In genomic region chr5:145205041-145205440, GRCm38 (mm10) we compare ENCODE assay signal across 8 mouse cellular contexts. TPM values are rescaled to one million over a fixed set of nuclear protein-coding genes. Genes with fewer than 3 reads are reported as not detected.
DNase-seq lines count a peak whose midpoint lies in the region; ATAC-seq and TF ChIP-seq lines count a peak whose summit lies in the region.

No protein-coding gene starts in this region.

- ATAC-seq in heart, embryonic 15.5 days (replicated peaks; ENCODE audit: insufficient number of reproducible peaks, insufficient read depth, low FRiP score, low read depth): no peak
- ATAC-seq in hindbrain, postnatal 0 days: no peak
- no peak for ATAC-seq in midbrain, embryonic 14.5 days (ENCODE audit: low FRiP score, low TSS enrichment)

- peaks cover 19% of the 10 kb centered on the region for H3K36me3 ChIP-seq in heart, embryonic 15.5 days
- no peaks in the 10 kb centered on the region for H3K36me3 ChIP-seq in hindbrain, postnatal 0 days (ENCODE audit: insufficient read depth, low read length)
- H3K36me3 ChIP-seq in midbrain, embryonic 14.5 days (ENCODE audit: control insufficient read depth, insufficient read depth, low read length): 0 out of 2 replicates have a peak, but pooled peaks cover under 1% of the 10 kb centered on the region

- TF ChIP-seq POLR2A in bone marrow macrophage, adult 2 months (IDR thresholded peaks at IDR 0.05; ENCODE audit: borderline replicate concordance, low read depth, low read length): no peak

- peak overlapping the region; percentile 70 for H3K9ac ChIP-seq in heart, embryonic 15.5 days
- peak overlapping the region; percentile 48 for H3K9ac ChIP-seq in hindbrain, postnatal 0 days (replicated peaks; ENCODE audit: low read length)
- no peak overlapping the region for H3K9ac ChIP-seq in midbrain, embryonic 14.5 days (replicated peaks; ENCODE audit: low read length)

- H3K4me1 ChIP-seq in heart, embryonic 15.5 days (replicated peaks): peaks cover 24% of the 10 kb centered on the region
- H3K4me1 ChIP-seq in bone marrow macrophage, adult 2 months (ENCODE audit: control insufficient read depth, insufficient read depth, low read length): peaks cover 8% of the 10 kb centered on the region
- peaks cover 13% of the 10 kb centered on the region for H3K4me1 ChIP-seq in hindbrain, postnatal 0 days (ENCODE audit: insufficient read depth, low read length)
- H3K4me1 ChIP-seq in midbrain, embryonic 14.5 days (ENCODE audit: control insufficient read depth, insufficient read depth, low read length): peaks cover 18% of the 10 kb centered on the region

- peak overlapping the region; percentile 84 for H3K4me2 ChIP-seq in heart, embryonic 15.5 days
- H3K4me2 ChIP-seq in hindbrain, postnatal 0 days (ENCODE audit: low read depth, low read length): peak overlapping the region; percentile 69
- peak overlapping the region; percentile 73 for H3K4me2 ChIP-seq in midbrain, embryonic 14.5 days (ENCODE audit: low read length)

- no peaks in the 10 kb centered on the region for H3K9me3 ChIP-seq in heart, embryonic 15.5 days (replicated peaks)
- no peaks in the 10 kb centered on the region for H3K9me3 ChIP-seq in hindbrain, postnatal 0 days (ENCODE audit: low read length)
- H3K9me3 ChIP-seq in midbrain, embryonic 14.5 days (ENCODE audit: control insufficient read depth, low read length): no peaks in the 10 kb centered on the region

- no peaks in the 10 kb centered on the region for H3K27me3 ChIP-seq in heart, embryonic 15.5 days
- no peaks in the 10 kb centered on the region for H3K27me3 ChIP-seq in hindbrain, postnatal 0 days (ENCODE audit: insufficient read depth, low read length)
- no peaks in the 10 kb centered on the region for H3K27me3 ChIP-seq in midbrain, embryonic 14.5 days (ENCODE audit: control insufficient read depth, insufficient read depth, low read length)

- no peak for DNase-seq in heart, adult 11 months
- no peak for DNase-seq in hindbrain, postnatal 0 days (ENCODE audit: low spot score)
- no peak for DNase-seq in midbrain, embryonic 14.5 days
- DNase-seq in c-Kit-positive CD71-positive TER-119-positive erythroid progenitor cells, embryonic 14.5 days (ENCODE audit: low spot score): no peak
- no peak for DNase-seq in embryo, embryonic 9.5 days (ENCODE audit: extremely low spot score)
- DNase-seq in urinary bladder, postnatal 25 days (ENCODE audit: low spot score): no peak

- peak overlapping the region; percentile 93 for H3K27ac ChIP-seq in heart, embryonic 15.5 days
- H3K27ac ChIP-seq in bone marrow macrophage, adult 2 months (ENCODE audit: insufficient read depth, low read depth, low read length): no peak overlapping the region
- H3K27ac ChIP-seq in hindbrain, postnatal 0 days: peak overlapping the region; percentile 15; the same call in 1 of the 2 replicates
- H3K27ac ChIP-seq in midbrain, embryonic 14.5 days (replicated peaks; ENCODE audit: low read depth, low read length): no peak overlapping the region

- TF ChIP-seq CTCF in bone marrow macrophage, adult 2 months (IDR thresholded peaks at IDR 0.05; ENCODE audit: low read depth, low read length): no peak
- TF ChIP-seq CTCF in hindbrain, postnatal 0 days (IDR thresholded peaks at IDR 0.05; ENCODE audit: low read depth): no peak

- 9% methylated on average over 9 of the region's 9 CpGs for WGBS in heart, embryonic 15.5 days
- 23% methylated on average over 9 of the region's 9 CpGs for WGBS in hindbrain, postnatal 0 days
- 24% methylated on average over 9 of the region's 9 CpGs for WGBS in midbrain, embryonic 14.5 days

- H3K4me3 ChIP-seq in heart, embryonic 15.5 days: peak overlapping the region; percentile 75
- peak overlapping the region; percentile 41 for H3K4me3 ChIP-seq in bone marrow macrophage, adult 2 months (ENCODE audit: insufficient read depth, low read length)
- H3K4me3 ChIP-seq in hindbrain, postnatal 0 days (ENCODE audit: low read length): peak overlapping the region; percentile 54
- peak overlapping the region; percentile 57 for H3K4me3 ChIP-seq in midbrain, embryonic 14.5 days (replicated peaks; ENCODE audit: low read depth, low read length)

RNA-seq across cellular contexts. Expression of gene Zkscan5, which starts 0.7 kb away (rescaled TPM):
- 8.4 and 10.3 TPM in 2 replicates for polyA plus RNA-seq in heart, embryonic 15.5 days (2015; fragmentation: Nextera tagmentation; extraction: Ambion mirVana)
- polyA plus RNA-seq in bone marrow macrophage, adult 2 months (2012; ENCODE audit: insufficient read depth, insufficient read length, missing spikeins): 7.8 and 9.5 TPM in 2 replicates
- total RNA-seq in hindbrain, postnatal 0 days (2014; rRNA removed): 14.7 and 15.3 TPM in 2 replicates
- polyA plus RNA-seq in hindbrain, postnatal 0 days (2015; fragmentation: Nextera tagmentation; extraction: Ambion mirVana): 11.1 and 12.4 TPM in 2 replicates
- polyA plus RNA-seq in midbrain, embryonic 14.5 days (2014; fragmentation: Nextera tagmentation; extraction: Ambion mirVana): 13.5 and 17.9 TPM in 2 replicates

RNA-seq across cellular contexts. Expression of gene Zkscan14, which starts 3.4 kb away (rescaled TPM):
- polyA plus RNA-seq in heart, embryonic 15.5 days (2015; fragmentation: Nextera tagmentation; extraction: Ambion mirVana): 6.0 and 7.4 TPM in 2 replicates
- 8.0 and 8.4 TPM in 2 replicates for polyA plus RNA-seq in bone marrow macrophage, adult 2 months (2012; ENCODE audit: insufficient read depth, insufficient read length, missing spikeins)
- 7.4 and 8.6 TPM in 2 replicates for total RNA-seq in hindbrain, postnatal 0 days (2014; rRNA removed)
- polyA plus RNA-seq in hindbrain, postnatal 0 days (2015; fragmentation: Nextera tagmentation; extraction: Ambion mirVana): 11.3 and 12.5 TPM in 2 replicates
- polyA plus RNA-seq in midbrain, embryonic 14.5 days (2014; fragmentation: Nextera tagmentation; extraction: Ambion mirVana): 13.9 and 16.4 TPM in 2 replicates

RNA-seq across cellular contexts. Expression of gene Atp5j2, which starts 13.2 kb away (rescaled TPM):
- 1,147 and 1,514 TPM in 2 replicates for polyA plus RNA-seq in heart, embryonic 15.5 days (2015; fragmentation: Nextera tagmentation; extraction: Ambion mirVana)
- polyA plus RNA-seq in bone marrow macrophage, adult 2 months (2012; ENCODE audit: insufficient read depth, insufficient read length, missing spikeins): 271 and 314 TPM in 2 replicates
- total RNA-seq in hindbrain, postnatal 0 days (2014; rRNA removed): 116 and 144 TPM in 2 replicates
- polyA plus RNA-seq in hindbrain, postnatal 0 days (2015; fragmentation: Nextera tagmentation; extraction: Ambion mirVana): 727 and 733 TPM in 2 replicates
- 477 and 644 TPM in 2 replicates for polyA plus RNA-seq in midbrain, embryonic 14.5 days (2014; fragmentation: Nextera tagmentation; extraction: Ambion mirVana)

RNA-seq across cellular contexts. Expression of gene Zfp655, which starts 26.5 kb away (rescaled TPM):
- polyA plus RNA-seq in heart, embryonic 15.5 days (2015; fragmentation: Nextera tagmentation; extraction: Ambion mirVana): 27.4 and 29.6 TPM in 2 replicates
- 26.7 and 27.5 TPM in 2 replicates for polyA plus RNA-seq in bone marrow macrophage, adult 2 months (2012; ENCODE audit: insufficient read depth, insufficient read length, missing spikeins)
- total RNA-seq in hindbrain, postnatal 0 days (2014; rRNA removed): 21.0 and 21.5 TPM in 2 replicates
- polyA plus RNA-seq in hindbrain, postnatal 0 days (2015; fragmentation: Nextera tagmentation; extraction: Ambion mirVana): 25.2 and 25.5 TPM in 2 replicates
- polyA plus RNA-seq in midbrain, embryonic 14.5 days (2014; fragmentation: Nextera tagmentation; extraction: Ambion mirVana): 41.6 and 44.4 TPM in 2 replicates

RNA-seq across cellular contexts. Expression of gene Cpsf4, which starts 38.0 kb away (rescaled TPM):
- 20.9 and 28.2 TPM in 2 replicates for polyA plus RNA-seq in heart, embryonic 15.5 days (2015; fragmentation: Nextera tagmentation; extraction: Ambion mirVana)
- polyA plus RNA-seq in bone marrow macrophage, adult 2 months (2012; ENCODE audit: insufficient read depth, insufficient read length, missing spikeins): 24.9 and 25.7 TPM in 2 replicates
- total RNA-seq in hindbrain, postnatal 0 days (2014; rRNA removed): 33.1 and 48.1 TPM in 2 replicates
- polyA plus RNA-seq in hindbrain, postnatal 0 days (2015; fragmentation: Nextera tagmentation; extraction: Ambion mirVana): 37.8 and 40.1 TPM in 2 replicates
- 29.1 and 35.1 TPM in 2 replicates for polyA plus RNA-seq in midbrain, embryonic 14.5 days (2014; fragmentation: Nextera tagmentation; extraction: Ambion mirVana)

Comparison
In these comparisons a context has a peak if more than half of its experiments do, and no peak if none do; other contexts are left out.
1. H3K27ac ChIP-seq: peak in heart, embryonic 15.5 days (single experiment) and hindbrain, postnatal 0 days (single experiment); none in bone marrow macrophage, adult 2 months (single experiment) and midbrain, embryonic 14.5 days (single experiment).
2. Peak in every context shown above with its lines, with median percentiles within 50 percentile points of each other: H3K4me2 ChIP-seq and H3K4me3 ChIP-seq.